Mouse (Mus musculus) spleen, postnatal 4 days (tissue): ENCODE measurements around the gene Rnase2b.
"Not testable (repeated sequence)": the region's sequence is repeated elsewhere in the genome, so short reads cannot be mapped to it uniquely, and the experiment has no call there.

Experiments
- DNase-seq, 2 experiments: peaks; one replicate each; pipeline ENCODE4 v3.0.0; 2022; ENCODE audit warnings: low spot score in 2 of 2

Rnase2b gene

GRCm38 (mm10) chr14:51152249-51152870, 9.7 kb upstream of the Rnase2b start:
- DNase-seq: peak; percentile 13 to 53

DNA sequence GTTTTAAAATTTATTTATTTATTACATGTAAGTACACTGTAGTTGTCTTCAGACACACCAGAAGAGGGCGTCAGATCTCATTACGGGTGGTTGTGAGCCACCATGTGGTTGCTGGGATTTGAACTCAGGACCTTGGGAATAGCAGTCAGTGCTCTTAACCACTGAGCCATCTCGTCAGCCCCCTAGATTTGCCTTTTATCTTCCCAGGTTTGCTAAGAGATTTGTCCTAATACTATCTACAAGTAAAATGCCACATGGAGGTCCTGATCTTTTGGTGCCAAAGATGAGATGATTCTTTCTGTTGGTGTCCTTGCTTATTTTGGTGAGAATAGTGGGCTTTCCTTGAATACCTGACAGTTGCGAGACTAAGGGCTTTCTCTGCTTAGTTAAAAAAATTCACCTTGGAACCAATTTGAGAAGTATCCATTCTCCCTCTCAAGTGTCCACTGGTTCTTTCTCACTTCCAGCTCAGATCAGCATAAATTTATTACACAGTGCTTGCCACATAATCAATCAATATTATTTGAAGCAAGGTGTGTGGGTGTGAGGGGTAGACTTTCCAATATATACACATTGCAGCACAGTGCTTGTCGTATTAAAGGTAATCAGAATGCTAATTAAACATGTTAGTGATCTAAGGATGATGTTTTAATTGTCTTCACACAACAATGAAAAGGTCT, 5.9 kb upstream of the Rnase2b start:
- peak in 1 of 2 experiments; percentile 6 for DNase-seq

GRCm38 (mm10) chr14:51156736-51157068, 5.4 kb upstream of the Rnase2b start:
- peak; percentile 6 to 35 for DNase-seq

GRCm38 (mm10) chr14:51157072-51157471, 5.0 kb upstream of the Rnase2b start:
- DNase-seq: peak in 1 of 2 experiments; percentile 31

- not testable (repeated sequence) for DNase-seq
These were observed 1.3 kb downstream of the Rnase2b start for GRCm38 (mm10) chr14:51163323-51163722.

- DNase-seq: no peak
These were observed 3.4 kb downstream of the Rnase2b start for GRCm38 (mm10) chr14:51165435-51165834.

DNA sequence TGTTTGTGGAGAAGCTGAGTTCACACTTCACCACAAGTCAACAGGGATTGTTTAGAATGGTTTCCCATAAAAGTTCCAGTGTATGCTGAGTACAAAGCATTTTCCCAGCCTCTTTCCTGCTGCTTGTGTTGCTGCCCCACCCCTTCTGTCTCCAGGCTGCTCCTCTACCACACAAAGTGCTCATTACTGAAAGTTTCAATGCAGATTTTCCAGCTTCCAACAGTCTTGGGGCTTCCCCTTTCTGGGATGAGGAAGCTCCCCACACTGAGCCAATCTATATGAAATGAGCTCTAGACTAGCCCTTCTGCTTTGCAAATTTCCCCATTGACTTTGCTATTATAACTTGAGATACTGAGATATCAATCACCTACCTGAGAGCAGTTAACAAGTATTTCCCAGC, 4.0 kb downstream of the Rnase2b start:
- no peak for DNase-seq

DNA sequence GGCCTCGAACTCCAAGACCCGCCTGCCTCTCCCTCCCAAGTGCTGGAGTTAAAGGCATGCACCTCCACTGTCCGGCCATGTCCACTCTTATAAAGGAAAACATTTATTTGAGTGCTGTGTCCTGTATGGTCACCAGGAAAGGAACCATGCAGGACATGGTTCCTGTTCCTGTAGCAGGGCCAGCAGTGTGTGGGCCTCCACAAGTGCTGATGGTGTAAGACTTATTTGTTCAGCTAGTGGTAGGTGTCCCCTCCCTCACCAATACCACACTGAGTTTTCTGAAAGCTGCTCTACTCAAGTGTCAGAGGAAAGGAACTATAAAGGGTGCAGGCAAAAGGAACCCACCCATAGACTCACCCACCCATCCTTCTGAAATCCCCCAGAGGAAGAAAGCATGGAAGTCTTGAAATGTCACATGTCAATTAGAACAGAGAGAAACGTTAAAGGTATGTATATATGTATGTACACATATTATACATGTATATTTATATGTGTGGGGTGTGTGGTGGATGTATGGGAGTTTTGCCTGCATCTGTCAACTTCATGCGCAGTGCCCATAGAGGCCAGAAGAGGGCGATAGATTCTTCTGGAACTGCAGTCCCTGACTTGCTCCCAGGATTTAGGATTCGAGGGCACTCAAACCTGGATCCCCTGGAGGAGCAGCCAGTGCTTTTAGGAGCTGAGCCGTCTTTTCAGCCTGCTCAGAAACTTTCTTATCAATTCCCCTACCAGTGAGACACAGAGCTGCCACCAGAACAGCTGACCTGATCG, 10.2 kb downstream of the Rnase2b start:
- DNase-seq: peak; percentile 31 to 69

DNA sequence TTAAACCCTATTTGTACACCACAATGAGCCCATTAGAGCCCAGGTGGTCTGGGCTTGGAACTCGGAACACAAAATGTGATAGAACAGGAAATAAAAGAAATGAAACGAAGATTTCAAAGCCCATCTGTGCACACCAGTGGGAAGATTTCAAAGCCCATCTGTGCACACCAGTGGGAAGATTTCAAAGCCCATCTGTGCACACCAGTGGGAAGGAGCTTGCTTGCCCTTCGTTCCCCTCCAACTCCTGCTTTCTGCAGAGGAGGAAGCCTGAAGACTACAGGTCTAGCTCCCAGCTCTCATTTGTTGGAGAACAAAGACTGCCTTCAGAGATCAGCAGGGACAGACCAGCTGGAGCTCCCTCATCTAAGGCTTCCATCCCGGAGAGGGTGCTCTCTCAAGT, 10.9 kb downstream of the Rnase2b start:
- DNase-seq: not testable (repeated sequence)

GRCm38 (mm10) chr14:51173843-51174242, 11.8 kb downstream of the Rnase2b start:
- DNase-seq: no peak

GRCm38 (mm10) chr14:51181051-51181450, 19.0 kb downstream of the Rnase2b start:
- DNase-seq: not testable (repeated sequence)

DNA sequence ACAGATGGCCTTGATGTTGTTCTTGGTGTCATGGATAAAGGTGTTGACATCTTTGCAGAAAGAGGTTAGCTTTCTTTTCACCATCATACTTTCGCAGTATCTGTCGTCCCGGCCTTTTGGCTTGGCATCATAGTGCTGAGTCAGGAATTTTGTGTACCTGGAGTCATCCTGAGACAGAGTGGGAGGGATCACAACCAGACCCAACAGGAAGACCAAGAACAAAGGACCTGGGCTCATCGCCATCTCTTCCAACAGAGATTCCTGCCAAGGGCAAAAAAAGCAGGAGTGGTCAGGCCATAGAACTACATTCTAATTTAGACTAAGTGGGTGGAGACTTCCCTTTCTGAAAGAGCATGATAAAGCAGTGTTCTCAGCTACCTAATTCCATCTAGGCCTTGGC, 33.6 kb downstream of the Rnase2b start:
- no peak for DNase-seq

DNA sequence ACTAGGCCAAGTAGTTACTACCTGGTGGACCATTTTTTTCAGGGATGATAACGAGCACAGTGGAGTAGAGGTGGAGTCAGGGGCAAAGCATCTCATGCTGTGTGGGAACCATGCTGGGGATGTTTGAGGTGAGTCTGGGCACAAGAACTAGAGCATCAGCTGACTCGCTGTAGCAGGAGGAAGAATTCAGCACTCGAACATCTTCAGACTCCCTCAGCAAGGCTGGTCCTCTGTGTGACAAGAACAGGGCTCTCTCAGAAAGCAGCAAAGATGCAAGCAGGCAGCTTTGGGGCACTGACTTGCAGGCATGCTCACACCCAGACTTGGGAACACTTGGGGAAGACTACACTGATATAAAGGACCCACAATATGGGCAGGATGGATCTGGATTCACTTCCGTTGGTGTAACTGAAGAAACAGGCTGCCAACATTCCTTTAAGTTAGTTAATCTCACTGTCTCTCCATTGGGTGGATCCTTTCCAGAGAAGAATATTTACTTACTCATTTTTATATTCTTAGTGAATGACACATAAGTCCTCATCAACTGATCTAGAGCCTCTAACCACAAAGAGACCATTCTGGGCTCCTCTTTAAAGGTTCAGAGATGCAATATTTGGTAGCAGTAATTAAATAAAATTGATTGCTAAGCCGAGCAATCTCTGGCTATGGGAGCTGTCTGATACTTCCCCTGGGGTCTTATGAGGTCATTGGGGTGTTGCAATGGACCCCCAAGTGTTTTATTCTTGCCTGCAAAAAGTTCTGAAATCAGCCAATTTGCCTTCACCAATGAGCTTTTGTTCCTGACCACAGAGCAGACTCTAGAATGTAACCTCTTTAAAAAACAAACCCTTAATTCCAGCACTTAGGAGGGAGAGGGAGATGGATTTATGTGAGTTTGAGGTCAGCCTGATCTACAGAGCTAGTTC, 37.3 kb downstream of the Rnase2b start, which contains the start of gene Ang2:
Ang2 (minus strand) TSS at position 51 of the 926 bp plus-strand sequence.
- no peak for DNase-seq

DNA sequence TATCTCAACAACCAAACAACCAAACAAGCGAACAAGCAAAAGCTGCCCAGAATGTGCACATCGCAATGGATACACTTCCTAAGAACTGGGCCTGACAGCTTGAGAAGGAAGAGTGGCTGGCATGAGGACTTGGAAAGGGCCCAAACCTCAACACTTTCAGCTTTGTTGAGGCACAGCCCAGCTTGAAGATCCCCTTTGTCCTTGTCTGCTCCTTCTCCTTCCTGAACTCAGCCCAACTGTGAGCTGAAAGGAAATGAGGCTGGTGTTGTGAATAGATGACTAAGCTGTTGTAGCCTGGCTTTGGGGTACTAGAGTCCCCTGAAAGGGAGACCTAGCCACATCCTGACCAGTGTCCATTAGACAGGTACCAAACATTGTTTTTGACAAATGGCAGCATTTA, 38.0 kb downstream of the Rnase2b start:
- DNase-seq: no peak

- no peak for DNase-seq
These were observed 38.4 kb downstream of the Rnase2b start for GRCm38 (mm10) chr14:51200466-51200865.

DNA sequence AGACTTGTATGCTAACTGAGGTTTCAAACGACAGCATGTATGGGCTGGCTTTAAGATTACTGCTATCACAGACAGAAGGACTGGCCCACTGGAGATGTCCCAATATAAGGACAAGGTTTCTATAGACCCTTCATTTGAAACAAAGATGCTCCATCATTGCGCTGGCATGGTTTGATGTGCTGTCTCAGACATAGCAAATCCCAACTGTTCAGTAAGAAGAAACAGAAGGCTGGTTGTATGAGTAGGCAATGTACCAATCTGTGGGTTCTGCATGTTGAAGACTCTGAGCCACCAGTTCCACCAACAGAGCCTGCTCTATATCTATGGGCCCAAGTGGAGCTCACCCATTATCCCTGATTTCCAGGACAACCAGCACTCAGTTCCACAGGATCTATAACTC, 41.1 kb downstream of the Rnase2b start, which contains the start of gene Ear14:
Ear14 (plus strand) TSS at position 277 of the 400 bp plus-strand sequence.
- no peak for DNase-seq
